Mouse (Mus musculus) midbrain, embryonic 14.5 days (tissue): ENCODE measurements at regions not wholly inside any gene's neighbourhood (a gene's known extent, or its start where the extent isn't known, plus 50 kb on each side); places are given as distances from the start of the nearest gene placed in this dataset.
"Not testable (repeated sequence)": the region's sequence is repeated elsewhere in the genome, so short reads cannot be mapped to it uniquely, and the experiment has no call there.

Experiments
- ATAC-seq: fragments of 200-750 bp; cut with Nextera tagmentation; 2 replicates; pipeline ENCODE4 v1.8.0; 2017; ENCODE audit warnings: moderate number of reproducible peaks, moderate library complexity; ENCODE audit not compliant: low FRiP score, low TSS enrichment
- DNase-seq: peaks from one replicate; pipeline ENCODE4 v3.0.0-alpha.2; 2015
- H3K27ac ChIP-seq: fragments of 300-500 bp; sonication (generic); replicated peaks from 2 replicates; pipeline ENCODE4 v1.5.1; 2014; ENCODE audit warnings: mild to moderate bottlenecking, low read depth, low read length, moderate library complexity
- H3K27me3 ChIP-seq: fragments of 300-500 bp; sonication (generic); 2 replicates; pipeline ENCODE4 v1.6.1; 2014; ENCODE audit warnings: low read length, control low read depth, mixed read lengths; ENCODE audit not compliant: control insufficient read depth, insufficient read depth
- H3K36me3 ChIP-seq: fragments of 300-500 bp; sonication (generic); 2 replicates; pipeline ENCODE4 v1.6.1; 2014; ENCODE audit warnings: low read length, control low read depth; ENCODE audit not compliant: control insufficient read depth, insufficient read depth
- H3K4me1 ChIP-seq: fragments of 300-500 bp; sonication (generic); 2 replicates; pipeline ENCODE4 v1.6.1; 2014; ENCODE audit warnings: mild to moderate bottlenecking, antibody characterized with exemption, low read length, control low read depth; ENCODE audit not compliant: control insufficient read depth, insufficient read depth
- H3K4me2 ChIP-seq: fragments of 300-500 bp; sonication (generic); 2 replicates; pipeline ENCODE4 v1.6.1; 2014; ENCODE audit warnings: mild to moderate bottlenecking, low read length, moderate library complexity
- H3K4me3 ChIP-seq: fragments of 300-500 bp; sonication (generic); replicated peaks from 2 replicates; pipeline ENCODE4 v1.5.1; 2014; ENCODE audit warnings: low read depth, low read length
- H3K9ac ChIP-seq: fragments of 300-500 bp; sonication (generic); replicated peaks from 2 replicates; pipeline ENCODE4 v1.6.1; 2014; ENCODE audit warnings: mild to moderate bottlenecking, low read length, moderate library complexity
- H3K9me3 ChIP-seq: fragments of 300-500 bp; sonication (generic); 2 replicates; pipeline ENCODE4 v1.6.1; 2016; ENCODE audit warnings: low read length, control low read depth, mixed read lengths; ENCODE audit not compliant: control insufficient read depth
- WGBS: fragments of 180-500 bp; shearing (Covaris S2); extraction: QIAGEN DNeasy Blood & Tissue Kit; methylation state at CpG from one replicate; pipeline ENCODE4 v1.1.7; 2014; 5-methylcytosine and 5-hydroxymethylcytosine counted together

- no peaks in the 10 kb centered on the region for H3K36me3 ChIP-seq
- H3K27me3 ChIP-seq: no peaks in the 10 kb centered on the region
- no peaks in the 10 kb centered on the region for H3K9me3 ChIP-seq
- no peak overlapping the region for H3K9ac ChIP-seq
- H3K4me2 ChIP-seq: no peak overlapping the region
- 92% methylated on average over 20 of the region's 20 CpGs for WGBS
- ATAC-seq (no peak), DNase-seq (no peak)
- no peaks in the 10 kb centered on the region for H3K4me1 ChIP-seq
- H3K27ac ChIP-seq: no peak overlapping the region
- H3K4me3 ChIP-seq: no peak overlapping the region
Measured at GRCm38 (mm10) chr16:31570311-31571139, 92.7 kb upstream of the Dlg1 start.

DNA sequence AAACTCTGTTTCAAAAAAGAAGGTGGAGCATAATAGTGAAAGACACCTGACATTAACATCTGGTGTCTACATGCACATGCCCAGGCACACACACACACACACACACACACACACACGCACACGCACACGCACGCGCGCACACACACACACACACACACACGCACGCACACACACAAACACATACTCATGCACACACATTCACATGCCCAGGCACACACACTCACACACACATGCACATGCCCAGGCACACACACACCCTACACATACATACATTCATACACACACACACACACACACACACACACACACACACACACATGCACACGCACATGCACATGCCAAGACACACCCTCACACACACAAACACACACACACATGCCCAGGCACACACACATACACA, 89.4 kb upstream of the Dlg1 start:
- not testable (repeated sequence) for H3K4me2 ChIP-seq, H3K27ac ChIP-seq, DNase-seq, H3K36me3 ChIP-seq, H3K4me3 ChIP-seq, ATAC-seq, H3K9ac ChIP-seq, H3K4me1 ChIP-seq, H3K9me3 ChIP-seq, H3K27me3 ChIP-seq
- WGBS: 91% methylated on average over 9 of the region's 9 CpGs

DNA sequence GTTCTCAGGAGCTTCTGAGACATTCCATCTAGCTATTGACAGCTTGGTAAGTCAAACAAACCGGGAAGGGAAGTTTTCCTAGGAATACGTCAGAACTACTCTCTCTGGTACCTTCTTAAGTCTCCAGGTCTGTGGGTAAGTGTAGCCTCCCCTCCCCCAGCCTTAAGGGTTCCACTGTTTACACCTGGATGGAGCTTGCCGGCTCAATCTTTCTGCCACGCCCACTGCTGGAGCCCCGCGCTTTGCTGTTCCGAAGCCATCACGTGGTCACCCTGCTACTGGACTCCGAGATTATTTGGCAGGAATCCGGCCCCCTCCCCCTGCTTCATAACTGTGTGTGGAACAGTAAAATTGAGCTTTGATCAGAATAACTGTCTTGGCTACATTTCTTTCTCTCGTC, 87.6 kb upstream of the Dlg1 start:
- H3K4me2 ChIP-seq, H3K9me3 ChIP-seq, H3K9ac ChIP-seq, H3K4me1 ChIP-seq, DNase-seq, H3K4me3 ChIP-seq, H3K27ac ChIP-seq, H3K36me3 ChIP-seq, ATAC-seq, H3K27me3 ChIP-seq: not testable (repeated sequence)
- WGBS: 66% methylated on average over 11 of the region's 11 CpGs

DNA sequence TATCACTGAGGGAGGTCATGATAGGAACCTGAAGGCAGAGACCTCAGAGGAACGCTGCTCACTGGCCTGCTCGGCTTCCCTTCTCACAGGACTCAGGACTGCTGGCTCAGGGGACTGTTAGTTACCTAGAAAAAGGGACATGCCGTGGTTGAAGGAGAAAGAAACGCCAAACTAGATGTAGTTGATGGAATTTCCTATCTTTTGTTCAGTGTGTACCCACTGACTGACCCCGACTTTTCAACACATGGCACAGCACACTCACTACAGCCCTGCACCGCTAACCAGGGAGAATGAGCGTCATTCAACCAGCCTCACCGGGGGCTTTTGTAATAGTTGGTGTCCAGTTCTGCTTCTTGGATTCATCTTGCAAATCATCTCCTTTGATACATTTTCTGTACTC, 86.8 kb upstream of the Dlg1 start:
- 44% methylated on average over 8 of the region's 8 CpGs for WGBS
- H3K4me3 ChIP-seq: no peak overlapping the region
- H3K4me2 ChIP-seq: no peak overlapping the region
- no peaks in the 10 kb centered on the region for H3K27me3 ChIP-seq
- no peaks in the 10 kb centered on the region for H3K4me1 ChIP-seq
- H3K27ac ChIP-seq: no peak overlapping the region
- no peak overlapping the region for H3K9ac ChIP-seq
- ATAC-seq: no peak
- no peaks in the 10 kb centered on the region for H3K9me3 ChIP-seq
- no peaks in the 10 kb centered on the region for H3K36me3 ChIP-seq
- no peak for DNase-seq

DNA sequence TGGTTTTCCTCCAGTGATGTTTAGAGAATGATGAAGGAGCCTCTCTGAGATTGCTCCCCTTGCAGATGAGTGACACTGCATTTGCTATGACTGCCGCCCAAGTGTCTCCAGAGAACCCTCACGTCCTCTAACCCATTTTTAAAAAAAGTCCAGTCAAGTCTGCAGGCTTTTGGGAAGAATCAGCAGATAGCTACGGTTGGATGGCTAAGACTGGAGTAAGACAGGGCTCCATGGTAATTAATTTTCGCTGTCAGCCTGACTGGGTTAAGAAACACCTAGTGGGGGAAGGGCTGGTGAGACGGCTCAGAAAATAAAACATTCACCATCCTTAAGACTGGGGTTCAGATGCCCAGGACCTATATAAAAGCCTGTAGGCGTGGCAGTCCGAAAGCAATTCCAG, 85.9 kb upstream of the Dlg1 start:
- Histone ChIP-seq H3K4me3 (no peak overlapping the region), H3K36me3 (no peaks in the 10 kb centered on the region), H3K9ac (no peak overlapping the region), H3K9me3 (no peaks in the 10 kb centered on the region), H3K27me3 (no peaks in the 10 kb centered on the region), H3K27ac (no peak overlapping the region), H3K4me2 (no peak overlapping the region), H3K4me1 (no peaks in the 10 kb centered on the region)
- DNase-seq (no peak), ATAC-seq (no peak)
- WGBS: 53% methylated on average over 7 of the region's 7 CpGs

GRCm38 (mm10) chr16:31579318-31579717, 83.9 kb upstream of the Dlg1 start:
- no peaks in the 10 kb centered on the region for H3K27me3 ChIP-seq
- 93% methylated on average over 3 of the region's 3 CpGs for WGBS
- ATAC-seq (no peak), DNase-seq (no peak)
- H3K4me1 ChIP-seq: no peaks in the 10 kb centered on the region
- H3K36me3 ChIP-seq: no peaks in the 10 kb centered on the region
- no peak overlapping the region for H3K4me3 ChIP-seq
- H3K4me2 ChIP-seq: no peak overlapping the region
- H3K27ac ChIP-seq: no peak overlapping the region
- no peak overlapping the region for H3K9ac ChIP-seq
- no peaks in the 10 kb centered on the region for H3K9me3 ChIP-seq

DNA sequence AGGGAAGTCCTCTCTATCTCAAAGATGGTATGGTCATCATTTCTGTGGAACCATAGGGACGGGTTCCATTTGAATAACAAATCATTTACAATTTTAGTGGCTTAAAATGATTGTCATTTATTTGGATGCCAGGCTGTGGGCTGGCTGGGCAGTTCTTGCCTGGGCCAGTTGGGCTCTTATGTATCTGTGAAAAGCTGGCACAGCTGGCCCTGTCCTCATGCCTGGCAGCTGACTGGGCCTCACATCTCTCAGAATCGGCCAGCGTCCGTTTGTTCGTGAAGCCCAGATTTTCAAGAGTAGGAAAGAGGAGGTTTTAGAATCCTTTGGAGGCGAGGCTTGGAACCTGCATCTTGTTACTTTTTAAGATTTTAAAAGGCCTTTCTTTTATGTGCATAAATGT, 82.5 kb upstream of the Dlg1 start:
- H3K27me3 ChIP-seq: no peaks in the 10 kb centered on the region
- ATAC-seq (no peak), DNase-seq (no peak)
- no peak overlapping the region for H3K9ac ChIP-seq
- H3K9me3 ChIP-seq: no peaks in the 10 kb centered on the region
- WGBS: 92% methylated on average over 6 of the region's 6 CpGs
- no peak overlapping the region for H3K4me3 ChIP-seq
- no peaks in the 10 kb centered on the region for H3K4me1 ChIP-seq
- H3K27ac ChIP-seq: no peak overlapping the region
- H3K36me3 ChIP-seq: no peaks in the 10 kb centered on the region
- no peak overlapping the region for H3K4me2 ChIP-seq

GRCm38 (mm10) chr16:31582885-31583284, 80.4 kb upstream of the Dlg1 start:
- H3K4me3 ChIP-seq: no peak overlapping the region
- ATAC-seq (no peak), DNase-seq (no peak)
- no peaks in the 10 kb centered on the region for H3K9me3 ChIP-seq
- no peak overlapping the region for H3K4me2 ChIP-seq
- H3K27me3 ChIP-seq: no peaks in the 10 kb centered on the region
- H3K27ac ChIP-seq: no peak overlapping the region
- H3K36me3 ChIP-seq: no peaks in the 10 kb centered on the region
- no peak overlapping the region for H3K9ac ChIP-seq
- WGBS: 92% methylated on average over 4 of the region's 4 CpGs
- H3K4me1 ChIP-seq: no peaks in the 10 kb centered on the region

DNA sequence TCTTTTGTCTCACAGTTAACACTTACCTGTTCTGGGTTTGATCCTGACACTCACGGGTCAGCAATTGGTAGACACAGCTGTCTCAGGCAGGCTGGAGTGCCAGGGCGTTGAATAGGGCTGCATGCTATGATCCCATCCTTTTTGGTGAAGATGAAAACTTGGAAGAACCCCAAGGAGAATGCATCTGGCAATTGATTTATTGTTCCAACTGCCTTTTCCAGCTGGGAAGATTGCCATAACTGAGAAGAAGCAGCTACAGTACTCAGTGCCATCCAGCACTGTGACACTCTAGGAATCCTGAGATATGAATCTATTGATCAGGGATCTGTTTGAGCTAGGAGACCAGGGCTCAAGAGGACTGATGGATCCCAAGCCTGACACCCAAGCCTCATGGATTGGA, 79.6 kb upstream of the Dlg1 start:
- no peak for ATAC-seq
- Histone ChIP-seq H3K36me3 (no peaks in the 10 kb centered on the region), H3K4me3 (no peak overlapping the region), H3K9me3 (no peaks in the 10 kb centered on the region), H3K27me3 (no peaks in the 10 kb centered on the region), H3K4me2 (no peak overlapping the region), H3K4me1 (no peaks in the 10 kb centered on the region), H3K9ac (no peak overlapping the region), H3K27ac (no peak overlapping the region)
- whole genome bisulfite sequencing: 88% methylated on average over 2 of the region's 2 CpGs
- DNase-seq: no peak
